Mouse (Mus musculus) left cerebral cortex, postnatal 4 days (tissue): Measurements from ENCODE around the gene Zar1l. TPM values are rescaled to one million over a fixed set of nuclear protein-coding genes. Genes with fewer than 3 reads are reported as not detected.
A peak's percentile ranks its signal among the peaks of the same experiment; 100 is the strongest.
"Not testable (repeated sequence)": the region's sequence is repeated elsewhere in the genome, so short reads cannot be mapped to it uniquely, and the experiment has no call there.

Experiments used
- DNase-seq: peaks from one replicate; pipeline ENCODE4 v3.0.0-alpha.2; 2022
- intact Hi-C: fragments of 180-260 bp; cut with DNase I; formaldehyde crosslinking; loops from one replicate; pipeline ENCODE4 v1.15.1; 2025
- total RNA-seq, 2 experiments: library from RNA; stranded (reverse); gene quantifications; 2 replicates each; pipeline ENCODE4 v1.2.3; 2021

Zar1l gene
- not detected for total RNA-seq

DNA sequence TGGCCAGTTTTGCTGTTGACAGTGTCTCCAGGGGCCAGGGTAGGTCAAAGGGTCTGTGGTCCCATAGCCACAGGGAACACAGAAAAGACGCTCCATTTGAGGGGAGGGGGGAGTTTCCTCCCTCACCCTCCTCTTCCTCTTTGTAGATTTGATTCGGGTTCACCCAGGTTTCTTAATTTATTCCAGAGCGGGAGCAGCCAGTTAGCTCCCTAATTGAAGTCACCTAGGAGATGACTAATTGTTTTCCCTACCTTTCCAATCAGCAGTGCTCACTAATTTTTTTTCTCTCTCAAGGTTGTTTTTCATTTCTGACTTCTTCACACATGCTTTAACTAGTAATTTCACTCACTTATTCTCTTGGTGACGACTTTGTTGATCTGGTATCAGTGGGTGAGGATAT is at the start of gene Zar1l:
TSS of gene Zar1l (minus strand) at position 101 of the 400 bp plus-strand sequence.
- intact Hi-C loops, result no loop called here
- DNase-seq, result no peak

DNA sequence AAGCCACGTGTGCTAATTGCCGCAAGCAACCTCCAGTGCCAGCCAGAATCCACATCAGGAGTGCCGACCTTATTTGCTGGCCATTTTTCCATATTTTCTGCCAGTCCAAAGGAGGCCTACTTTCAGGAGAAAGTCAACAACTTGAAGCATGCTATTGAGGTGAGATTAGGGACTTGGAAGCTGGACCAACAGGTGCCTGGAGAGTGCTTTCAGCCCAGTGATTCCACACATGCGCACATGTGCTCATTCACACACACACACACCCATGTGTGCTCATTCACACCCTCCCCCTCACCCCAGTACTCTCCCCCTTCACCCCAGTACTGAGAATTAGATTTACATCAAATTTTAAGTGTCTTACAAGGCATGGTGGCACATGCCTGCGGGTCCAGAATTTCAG is 49.0 kb upstream of the Zar1l start:
- no peak for DNase-seq
- intact Hi-C loops, result no loop called here

DNA sequence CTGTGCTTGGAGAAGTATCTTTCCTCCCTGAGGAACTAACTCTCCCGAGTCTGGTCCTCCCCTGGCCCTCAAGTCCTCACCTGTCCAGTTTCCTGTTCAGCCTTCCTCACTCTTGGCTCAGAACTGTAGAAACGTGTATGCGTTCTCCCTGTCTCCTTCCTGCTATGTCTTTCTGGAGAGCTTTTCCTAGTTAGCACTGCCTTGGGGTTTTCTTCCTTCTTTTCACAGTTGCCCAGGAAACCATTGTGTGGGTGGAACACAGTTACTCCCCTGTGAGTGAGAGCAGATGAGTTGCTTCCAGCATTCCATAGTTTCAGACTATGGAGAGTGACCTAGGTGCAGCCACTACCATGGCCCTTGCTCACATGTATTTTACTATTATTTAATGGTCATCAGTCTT is 48.3 kb upstream of the Zar1l start:
- DNase-seq, result no peak
- intact Hi-C loops, result no loop called here

DNA sequence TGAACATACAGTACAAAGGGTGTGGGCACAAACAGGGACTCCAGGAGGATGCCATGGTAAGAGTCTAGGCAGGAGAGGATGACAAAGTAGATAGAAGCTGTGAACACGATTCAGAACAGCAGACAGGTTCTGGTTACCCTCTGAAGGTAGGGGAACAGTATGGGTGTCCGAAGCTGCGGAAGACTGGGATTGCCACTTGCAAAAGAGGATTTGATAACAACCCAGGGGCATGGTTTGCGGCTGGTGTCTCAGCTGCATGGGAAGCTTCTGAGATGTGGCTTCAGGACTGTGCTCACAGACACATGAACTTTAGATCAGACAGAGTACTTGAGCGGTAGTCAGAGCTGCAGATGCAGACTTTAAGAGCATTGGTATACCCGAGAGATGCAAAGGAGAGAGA is 46.5 kb upstream of the Zar1l start:
- intact Hi-C loops, result no loop called here
- no peak for DNase-seq

DNA sequence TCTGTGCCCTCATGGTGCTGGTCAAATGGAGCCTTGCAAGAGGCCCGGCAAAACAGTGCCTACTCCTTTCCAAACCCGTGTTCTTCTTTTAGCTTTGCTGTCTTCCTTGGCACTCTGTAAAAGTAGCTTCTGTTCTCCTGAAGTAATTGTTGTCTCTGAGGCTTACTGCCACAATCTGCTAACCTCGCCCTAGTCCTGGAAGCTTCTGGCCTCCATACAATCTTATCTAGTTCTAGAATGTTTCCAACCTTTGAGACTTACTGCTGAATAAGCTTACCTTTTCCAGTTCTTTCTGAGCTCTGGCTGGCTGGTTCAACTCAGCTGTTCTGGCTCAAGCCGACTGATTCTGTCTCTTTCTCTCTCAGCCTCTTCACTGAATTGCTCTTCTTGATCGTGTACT is 43.8 kb upstream of the Zar1l start:
- intact Hi-C loops, result no loop called here

DNA sequence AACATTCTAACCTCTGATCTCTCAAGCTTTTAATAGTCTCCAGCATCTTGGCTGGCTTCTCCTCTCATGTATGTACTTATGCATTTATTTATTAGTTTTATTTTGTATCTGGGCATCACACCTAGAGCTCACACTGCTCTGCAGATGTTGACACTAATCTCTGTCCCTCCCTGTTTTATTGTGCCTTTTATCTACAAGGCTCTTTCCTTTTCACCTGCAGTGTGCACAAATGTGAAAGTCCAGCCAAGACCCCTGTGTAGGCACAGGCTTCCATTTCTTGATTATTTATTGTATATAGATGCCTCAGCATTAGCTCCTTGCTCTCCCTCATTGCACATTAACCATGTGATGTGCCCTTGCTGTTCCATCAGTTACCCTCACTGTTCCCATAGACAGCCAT is 43.4 kb upstream of the Zar1l start:
- intact Hi-C loops, result no loop called here
- no peak for DNase-seq

More for the DNA sequence above, 43.8 kb upstream of the Zar1l start:
- DNase-seq, result no peak

DNA sequence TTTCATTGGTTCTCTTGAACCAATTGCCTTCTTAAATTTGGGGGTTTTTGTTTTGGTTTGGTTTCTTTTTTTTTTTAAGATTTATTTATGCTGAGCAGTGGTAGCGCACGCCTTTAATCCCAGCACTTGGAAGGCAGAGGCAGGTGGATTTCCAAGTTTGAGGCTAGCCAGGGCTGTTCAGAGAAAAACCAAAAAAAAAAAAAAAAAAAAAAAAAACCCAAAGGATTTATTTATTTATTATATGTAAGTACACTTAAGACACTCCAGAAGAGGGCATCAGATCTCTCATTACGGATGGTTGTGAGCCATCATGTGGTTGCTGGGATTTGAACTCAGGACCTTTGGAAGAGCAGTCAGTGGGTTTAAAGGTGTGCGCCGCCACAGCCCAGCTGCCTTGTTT is 42.9 kb upstream of the Zar1l start:
- intact Hi-C loops, result no loop called here
- no peak for DNase-seq

DNA sequence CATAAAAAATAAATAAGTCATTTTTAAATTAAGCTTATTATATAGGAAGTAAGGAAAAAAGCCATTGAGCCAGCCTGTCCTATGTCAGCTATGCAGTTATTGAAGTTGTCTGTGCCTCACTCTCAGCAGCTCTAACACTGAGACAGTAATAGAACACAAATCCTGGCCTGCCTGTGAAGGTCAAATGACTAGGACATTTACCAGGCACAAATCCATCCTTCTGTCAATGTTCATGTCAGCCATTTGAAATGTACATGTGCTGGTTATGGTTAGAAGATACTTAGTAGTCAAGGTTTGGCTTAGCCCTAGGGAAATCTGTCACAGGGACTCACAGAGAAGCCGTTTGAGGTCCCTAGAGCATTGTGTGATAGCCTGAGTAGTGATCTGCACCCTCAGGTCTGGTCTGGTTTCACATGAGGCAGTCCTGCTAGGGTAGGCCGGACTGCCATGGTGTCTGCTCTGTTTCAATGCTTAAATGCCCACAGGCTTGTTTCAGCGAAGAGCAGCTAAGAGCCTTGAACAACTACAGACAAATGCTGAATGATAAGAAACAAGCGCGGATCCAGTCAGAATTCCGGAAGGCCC is 41.6 kb upstream of the Zar1l start:
- intact Hi-C loops, result no loop called here
- no peak for DNase-seq

DNA sequence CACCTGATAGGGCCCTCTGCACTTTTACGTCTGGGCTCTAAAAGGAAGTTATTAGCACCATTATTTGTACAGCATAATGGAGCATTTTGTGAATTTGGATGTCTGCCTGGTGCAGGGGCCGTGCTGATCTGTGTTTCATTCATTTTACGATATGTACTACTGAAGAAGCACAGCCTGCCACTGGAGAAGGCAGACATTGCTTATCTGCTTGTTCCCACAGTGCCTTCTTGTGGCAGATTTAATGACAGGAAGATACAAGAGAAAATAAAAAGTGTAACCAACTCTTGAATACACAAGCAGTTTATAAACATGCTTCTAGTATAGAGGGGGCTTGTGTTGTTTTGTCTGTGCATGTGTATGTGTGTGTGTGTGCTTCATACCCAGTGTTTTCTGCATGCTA is 33.7 kb upstream of the Zar1l start:
- no peak for DNase-seq
- intact Hi-C loops, result no loop called here

DNA sequence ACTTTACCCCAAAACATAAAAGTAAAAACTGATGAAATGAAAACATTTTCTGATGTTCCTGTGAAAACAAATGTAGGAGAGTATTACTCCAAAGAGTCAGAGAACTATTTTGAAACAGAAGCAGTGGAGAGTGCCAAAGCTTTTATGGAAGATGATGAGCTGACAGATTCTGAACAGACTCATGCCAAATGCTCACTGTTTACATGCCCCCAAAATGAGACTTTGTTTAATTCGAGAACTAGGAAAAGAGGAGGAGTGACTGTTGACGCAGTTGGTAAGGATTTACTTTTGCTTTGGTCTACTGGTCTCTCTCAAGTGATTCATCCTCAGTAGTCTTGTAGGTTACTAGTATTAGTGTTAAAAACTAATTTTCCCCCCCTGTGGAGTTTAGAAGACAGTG is 25.2 kb upstream of the Zar1l start:
- intact Hi-C loops, result no loop called here
- no peak for DNase-seq

DNA sequence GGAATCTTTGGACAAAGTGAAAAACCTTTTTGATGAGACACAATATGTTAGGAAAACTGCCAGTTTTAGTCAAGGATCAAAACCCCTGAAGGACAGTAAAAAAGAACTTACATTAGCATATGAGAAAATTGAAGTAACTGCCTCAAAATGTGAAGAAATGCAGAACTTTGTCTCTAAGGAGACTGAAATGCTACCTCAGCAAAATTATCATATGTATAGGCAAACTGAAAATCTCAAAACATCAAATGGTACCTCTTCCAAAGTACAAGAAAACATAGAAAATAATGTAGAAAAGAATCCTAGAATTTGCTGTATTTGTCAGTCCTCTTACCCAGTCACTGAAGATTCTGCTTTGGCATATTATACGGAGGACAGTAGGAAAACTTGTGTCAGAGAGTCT is 23.3 kb upstream of the Zar1l start:
- DNase-seq, result no peak
- intact Hi-C loops, result no loop called here

DNA sequence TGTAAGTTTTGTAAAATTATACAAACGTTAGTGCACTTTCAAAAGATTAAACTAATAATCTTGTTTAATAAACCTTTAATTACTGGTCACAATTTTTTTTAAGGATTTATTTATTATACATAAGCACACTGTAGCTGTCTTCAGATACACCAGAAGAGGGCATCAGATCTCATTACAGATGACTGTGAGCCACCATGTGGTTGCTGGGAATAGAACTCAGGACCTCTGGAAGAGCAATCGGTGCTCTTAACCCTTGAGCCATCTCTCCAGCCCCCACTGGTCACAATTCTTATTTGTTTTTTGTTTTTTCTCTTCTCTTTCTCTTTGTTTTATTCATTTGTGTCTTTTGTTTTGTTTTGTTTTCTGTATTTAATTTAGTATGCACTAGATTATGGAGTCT is 7.3 kb upstream of the Zar1l start:
- DNase-seq, result no peak
- intact Hi-C loops, result no loop called here

DNA sequence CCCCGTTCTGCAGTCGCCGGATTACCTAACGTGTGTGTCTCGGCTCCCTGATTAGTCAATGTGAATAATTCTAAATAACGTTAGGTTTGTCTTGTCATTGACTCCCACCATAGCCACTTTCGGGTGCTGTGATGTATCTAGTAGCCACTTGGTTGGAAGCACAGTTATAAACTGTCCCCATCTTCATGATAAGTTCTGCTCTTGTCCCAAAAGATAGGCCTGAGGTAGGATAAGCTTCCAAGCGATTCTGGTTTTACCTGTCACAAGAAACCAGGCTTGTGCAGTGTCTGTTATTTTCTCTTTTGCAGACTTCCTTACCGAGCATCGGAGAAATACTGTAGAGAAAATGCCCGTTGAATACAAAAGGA is 4.9 kb upstream of the Zar1l start:
- no peak for DNase-seq
- intact Hi-C loops, result no loop called here

DNA sequence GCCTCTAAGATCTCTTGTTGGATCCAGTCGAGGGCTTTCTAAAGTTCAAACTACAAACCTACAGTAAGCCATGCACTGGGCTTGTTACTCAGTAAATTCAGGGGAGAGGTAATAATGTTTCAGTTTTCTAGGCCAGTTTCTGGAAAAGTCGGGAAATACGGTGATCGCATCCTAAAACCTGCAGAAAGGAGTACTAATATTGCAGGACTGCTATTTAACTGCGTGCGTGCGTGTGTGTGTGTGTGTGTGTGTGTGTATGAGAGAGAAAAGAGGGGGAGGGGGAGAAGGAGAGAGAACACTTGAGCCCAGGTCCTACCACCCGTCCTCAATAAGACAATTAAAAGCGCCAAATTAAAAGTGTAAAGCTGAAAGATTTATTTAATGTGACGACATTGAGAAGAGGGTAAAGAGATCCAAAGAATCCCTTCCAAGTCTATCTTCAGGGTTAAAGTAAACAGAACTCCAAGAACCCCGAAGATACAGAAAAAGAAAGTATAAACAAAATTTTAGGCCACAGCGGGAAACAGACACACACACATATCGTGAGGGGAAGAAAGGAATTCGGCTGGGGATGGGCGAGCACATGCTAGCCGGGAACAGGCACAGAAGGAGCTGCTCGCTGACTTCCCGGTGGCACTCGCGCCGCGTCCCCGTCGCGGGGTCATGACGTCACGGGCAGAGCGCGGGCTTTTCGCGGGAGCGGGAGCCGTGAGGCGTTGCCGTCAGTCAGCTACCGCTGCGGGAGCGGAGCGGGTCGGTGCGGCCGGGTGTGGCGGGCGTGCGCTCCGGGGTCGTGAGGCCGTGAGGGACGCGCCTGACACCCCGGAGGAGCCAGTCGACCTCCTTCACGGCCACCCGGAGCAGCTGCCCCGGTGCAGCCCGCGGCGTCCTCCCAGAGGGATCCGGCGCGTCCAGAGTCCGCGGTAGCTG is 4.2 kb upstream of the Zar1l start, which contains the start of gene Brca2:
TSS of gene Brca2 (plus strand) at position 694 of the 930 bp plus-strand sequence.
- intact Hi-C loops, result no loop called here
- peak; percentile 94 for DNase-seq

DNA sequence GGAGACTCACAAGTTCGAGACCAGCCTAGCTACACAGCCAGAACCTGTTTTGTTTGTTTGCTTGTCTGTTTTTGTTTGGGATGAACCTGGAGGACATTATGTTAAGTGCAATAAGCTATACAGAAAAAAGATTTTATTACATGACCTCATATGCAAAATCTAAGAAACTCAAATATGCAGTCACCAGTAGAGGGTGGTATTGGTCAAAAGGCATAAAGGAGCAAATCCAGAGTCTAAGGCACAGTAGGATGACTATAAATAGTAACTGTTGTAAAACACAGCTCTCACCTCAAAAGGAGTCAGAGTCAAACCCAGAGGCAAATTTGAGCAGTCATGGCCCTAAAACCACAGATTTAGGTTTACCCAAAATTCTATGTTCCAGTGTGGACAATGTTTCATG is 1.6 kb upstream of the Zar1l start:
- intact Hi-C loops, result no loop called here
- DNase-seq, result no peak

DNA sequence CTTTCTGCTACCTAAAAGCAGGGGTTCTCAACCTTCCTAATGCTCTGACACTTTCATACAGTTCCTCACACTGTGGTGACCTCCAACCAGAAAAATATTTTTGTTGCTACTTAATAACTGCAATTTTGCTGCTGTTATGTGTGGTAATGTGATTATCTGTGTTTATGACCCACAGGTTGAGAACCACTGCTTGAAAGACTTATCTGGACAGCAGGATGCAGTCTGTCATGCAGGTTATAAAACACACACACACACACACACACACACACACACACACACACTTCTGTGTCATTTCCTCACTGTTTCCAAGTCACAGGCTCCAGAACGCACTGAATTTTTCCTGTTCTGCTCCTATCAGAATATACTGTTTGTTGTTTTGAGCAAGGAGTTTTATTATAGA is 3.9 kb downstream of the Zar1l start:
- intact Hi-C loops, result no loop called here
- DNase-seq, result no peak

DNA sequence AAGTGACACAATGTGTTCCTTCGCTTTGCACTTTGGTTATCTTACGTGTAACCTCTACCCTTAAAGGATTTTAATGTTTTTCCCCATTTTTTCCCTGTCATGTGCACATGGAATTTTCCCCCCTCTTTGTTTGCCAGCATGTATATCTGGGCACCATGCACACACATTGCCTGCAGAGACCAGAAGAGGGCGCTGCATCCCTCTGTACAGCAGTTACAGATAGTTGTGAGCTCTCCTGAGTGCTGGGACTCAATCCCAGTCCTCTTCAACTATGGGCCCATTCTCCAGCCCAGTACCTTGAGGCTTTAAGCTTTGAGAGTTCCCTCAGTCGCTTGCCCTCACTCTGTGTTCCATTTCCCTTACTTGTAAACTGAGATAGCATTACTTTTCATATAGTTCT is 4.7 kb downstream of the Zar1l start:
- DNase-seq, result no peak
- intact Hi-C loops, result no loop called here

DNA sequence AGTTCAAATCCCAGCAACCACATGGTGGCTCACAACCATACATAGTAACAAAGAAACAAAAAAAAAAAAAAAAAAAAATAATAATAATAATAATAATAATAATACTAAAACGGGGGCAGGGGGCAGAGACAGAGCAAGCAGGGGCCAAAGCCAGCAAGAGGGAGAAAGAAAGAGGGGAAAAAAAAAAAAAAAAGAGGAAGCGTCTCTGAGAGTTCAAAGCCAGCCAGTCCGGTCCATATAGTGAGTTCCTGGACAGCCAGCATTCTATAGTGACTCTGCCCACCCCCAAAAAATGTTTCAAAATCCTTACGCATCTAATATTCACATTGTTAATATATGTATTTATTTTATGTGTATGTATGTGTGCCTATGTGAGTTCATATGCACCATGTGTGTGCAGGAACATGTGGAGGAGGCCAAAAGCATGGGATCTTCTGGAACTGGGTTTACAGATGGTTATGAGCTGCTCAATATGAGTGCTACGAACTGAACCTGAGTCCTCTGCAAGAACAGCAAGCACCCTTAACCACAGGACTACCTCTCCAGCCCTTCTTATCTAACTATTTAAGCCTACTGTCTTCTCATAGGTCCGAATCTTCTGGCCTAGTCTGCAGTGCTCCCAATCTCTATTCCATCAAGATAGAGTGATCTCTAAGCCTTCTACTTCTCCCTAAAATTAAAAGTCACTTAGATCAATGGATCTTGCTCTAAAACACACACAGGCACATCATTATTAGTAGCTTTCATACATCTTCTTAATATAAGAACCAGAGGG is 7.3 kb downstream of the Zar1l start:
- no peak for DNase-seq
- intact Hi-C loops, result no loop called here

DNA sequence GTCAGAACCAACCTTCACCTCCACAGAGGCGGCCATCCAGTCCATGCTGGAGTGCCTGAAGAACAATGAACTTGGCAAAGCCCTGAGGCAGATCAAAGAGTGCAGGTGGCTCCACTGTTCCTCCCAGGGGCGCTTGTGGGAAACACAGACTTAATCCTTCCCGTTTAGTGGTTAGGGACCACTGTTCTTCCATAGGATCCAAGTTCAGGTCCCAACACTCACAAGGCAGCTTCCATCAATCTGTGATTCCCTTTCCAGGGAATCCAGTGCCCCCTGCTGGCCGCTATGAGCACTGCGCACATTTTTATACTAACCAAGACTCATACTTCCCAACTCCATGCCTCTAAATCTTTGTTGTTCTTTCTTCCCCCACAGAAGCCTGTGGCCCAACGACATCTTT is 22.2 kb downstream of the Zar1l start:
- peak; percentile 22 for DNase-seq
- intact Hi-C loops, result no loop called here

DNA sequence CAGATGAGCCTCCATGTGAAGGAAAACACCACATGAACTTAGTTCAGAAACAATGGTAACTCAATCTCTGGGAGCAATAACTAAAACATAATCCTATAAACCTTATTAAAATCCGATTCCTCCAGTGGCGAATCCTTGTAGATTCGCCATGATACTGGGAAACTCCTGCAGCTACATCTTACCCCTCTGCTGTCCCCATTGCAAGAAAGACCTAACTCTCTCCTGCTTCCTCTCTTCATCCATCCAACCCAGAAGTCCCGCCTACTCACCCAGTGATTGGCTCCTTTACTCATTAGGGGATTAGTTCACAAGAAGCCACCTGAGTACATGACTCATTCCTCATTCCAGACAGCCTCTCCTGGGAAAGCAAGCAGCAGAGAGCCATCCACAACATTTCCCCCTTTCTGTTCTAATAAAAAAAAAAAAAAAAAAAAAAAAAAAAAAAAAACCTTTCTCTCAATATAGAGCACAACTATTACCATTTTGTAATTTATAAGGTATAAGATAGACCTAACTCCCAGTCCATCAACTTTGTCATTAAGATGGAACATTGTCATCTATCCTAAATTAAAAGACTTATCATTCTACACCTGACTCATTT is 26.3 kb downstream of the Zar1l start:
- DNase-seq, intact Hi-C loops: not testable (repeated sequence)

DNA sequence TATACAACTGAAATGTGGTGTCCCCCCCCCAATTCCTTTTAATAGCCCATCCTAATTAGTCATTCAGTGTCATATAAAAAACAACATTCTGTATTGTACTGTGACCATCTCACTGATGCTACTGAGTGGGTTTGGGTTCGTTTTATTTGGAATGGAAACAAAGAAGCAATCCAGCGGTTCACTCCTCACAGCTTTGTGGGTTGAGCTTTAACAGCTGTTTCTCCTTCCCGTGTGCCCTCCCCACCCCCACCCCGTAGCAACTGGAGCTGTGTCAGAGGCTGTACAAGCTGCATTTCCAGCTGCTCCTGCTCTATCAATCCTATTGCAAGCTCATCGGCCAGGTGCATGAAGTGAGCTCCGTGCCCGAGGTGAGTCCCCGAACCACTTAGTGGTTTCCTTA is 27.1 kb downstream of the Zar1l start:
- DNase-seq, result no peak

More for the DNA sequence above, 27.1 kb downstream of the Zar1l start:
- intact Hi-C loops, result no loop called here
